Mouse (Mus musculus) C2C12 (cell line): ENCODE data around the gene Dnhd1.

Experiments
- CEBPB ChIP-seq: IDR thresholded peaks from one replicate; pipeline ENCODE4 v1.6.1; 2011; ENCODE audit warnings: low read depth, mild to moderate bottlenecking, control low read depth, moderate library complexity
- MYOD1 ChIP-seq: IDR thresholded peaks from one replicate; pipeline ENCODE4 v1.6.1; 2011; ENCODE audit warnings: low read depth; ENCODE audit not compliant: control insufficient read depth, insufficient read length
- USF1 ChIP-seq: IDR thresholded peaks from one replicate; pipeline ENCODE4 v1.6.1; 2011; ENCODE audit warnings: low read depth, mild to moderate bottlenecking, control low read depth, moderate library complexity

GRCm38 (mm10) chr7:105741978-105742377 lies 91.4 kb downstream of the Dnhd1 start:
- TF ChIP-seq USF1 (no peak), CEBPB (no peak), MYOD1 (no peak)
